Mouse (Mus musculus) A20 (cell line): ENCODE measurements at regions not wholly inside any gene's neighbourhood (a gene's known extent, or its start where the extent isn't known, plus 50 kb on each side); places are given as distances from the start of the nearest gene placed in this dataset.
A peak's percentile ranks its signal among the peaks of the same experiment; 100 is the strongest.
"Not testable (repeated sequence)": the region's sequence is repeated elsewhere in the genome, so short reads cannot be mapped to it uniquely, and the experiment has no call there.

ENCODE experiments used
- DNase-seq: peaks from one replicate; pipeline ENCODE4 v3.0.0-alpha.2; 2011; ENCODE audit warnings: low read depth, low spot score

GRCm38 (mm10) chr3:155662280-155662679 lies 569.0 kb downstream of the Lrriq3 start:
- DNase-seq, result no peak

DNA sequence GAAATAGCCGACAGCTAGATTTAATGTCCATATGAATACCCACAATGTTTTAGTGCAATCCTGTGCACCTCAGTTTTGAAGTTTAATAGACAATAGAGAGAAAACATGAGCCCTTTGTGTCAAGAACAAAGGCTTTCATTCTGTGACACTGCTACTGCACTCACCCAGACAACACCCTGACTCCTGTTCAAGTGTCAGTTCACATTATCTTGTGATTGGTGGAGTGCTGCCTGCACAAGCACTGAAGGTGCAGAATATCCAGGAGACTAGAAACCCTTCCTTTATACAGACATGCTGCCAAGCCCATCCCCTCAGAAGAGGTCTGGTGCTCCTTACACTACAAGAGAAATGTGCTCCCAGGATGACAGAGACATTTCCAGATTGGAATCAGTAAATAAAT lies 579.3 kb downstream of the Lrriq3 start:
- DNase-seq, result no peak

DNA sequence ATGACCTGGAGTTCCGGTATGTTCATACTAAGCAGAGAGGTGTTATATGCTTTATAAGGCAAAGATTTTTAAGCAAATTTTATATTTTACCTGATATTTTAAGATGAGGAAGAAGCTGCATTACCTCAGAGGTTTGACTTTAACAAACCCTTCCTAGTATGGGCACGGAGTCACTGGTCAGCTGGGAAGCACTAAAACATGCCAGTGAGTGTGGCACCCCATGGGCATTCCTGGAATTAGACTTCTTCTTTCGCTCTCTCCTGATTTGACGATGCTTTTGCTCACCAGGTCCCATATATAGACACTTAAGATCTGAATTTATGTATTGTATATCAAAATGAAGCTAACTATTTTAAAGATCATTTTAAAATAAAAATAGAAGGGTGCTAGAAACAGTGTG lies 587.0 kb downstream of the Lrriq3 start:
- DNase-seq, result no peak

- DNase-seq, result no peak
Measured at GRCm38 (mm10) chr3:155682921-155683813, 589.9 kb downstream of the Lrriq3 start.

- no peak for DNase-seq
Measured at GRCm38 (mm10) chr3:155688358-155688757, 595.1 kb downstream of the Lrriq3 start.

DNA sequence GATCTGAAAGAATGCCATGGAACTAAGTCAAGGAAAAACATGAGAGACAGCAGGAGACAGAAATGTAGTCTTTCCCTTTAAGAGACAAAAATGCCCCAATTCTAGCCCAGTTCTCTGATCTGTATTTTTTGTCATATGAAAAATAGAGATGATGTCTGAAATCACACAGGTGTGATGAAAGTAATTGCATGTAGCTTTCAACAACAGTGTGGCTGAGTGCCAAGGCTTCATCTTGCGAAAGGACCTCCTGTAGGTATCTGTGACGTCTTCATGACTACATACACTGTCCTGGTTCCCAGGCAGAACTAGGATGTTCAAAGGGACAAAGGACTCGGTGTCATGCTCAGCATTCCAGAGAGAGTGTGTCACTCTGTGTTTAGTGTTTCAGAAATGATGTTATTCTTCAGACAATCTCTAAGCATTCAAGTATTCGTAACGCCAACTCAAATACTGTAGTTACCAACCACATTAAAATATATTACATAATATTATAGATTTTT lies 629.8 kb downstream of the Lrriq3 start:
- no peak for DNase-seq

GRCm38 (mm10) chr3:155742421-155742820 lies 649.2 kb downstream of the Lrriq3 start:
- no peak for DNase-seq

GRCm38 (mm10) chr3:155746601-155747000 lies 653.4 kb downstream of the Lrriq3 start:
- DNase-seq, result not testable (repeated sequence)

DNA sequence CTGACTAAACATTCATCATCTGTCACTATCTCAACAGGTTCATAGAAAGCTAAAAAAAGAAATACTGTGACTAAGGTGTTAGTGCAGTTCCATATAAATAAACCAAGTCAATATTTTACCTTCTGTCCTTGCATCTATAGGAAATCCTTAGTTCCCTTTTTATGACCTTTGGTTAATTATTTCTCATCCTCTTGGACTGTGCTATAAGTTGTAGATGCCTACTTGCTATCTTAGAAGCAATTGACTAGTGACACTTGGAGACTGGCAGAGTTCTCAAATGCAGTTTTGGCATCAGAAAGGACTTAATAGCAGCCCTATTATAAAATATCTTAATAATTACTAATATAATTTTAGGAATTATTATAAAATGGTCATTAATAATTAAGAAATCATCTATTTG lies 654.3 kb downstream of the Lrriq3 start:
- DNase-seq, result no peak

- no peak for DNase-seq
Measured at GRCm38 (mm10) chr3:155757285-155757684, 664.1 kb downstream of the Lrriq3 start.

DNA sequence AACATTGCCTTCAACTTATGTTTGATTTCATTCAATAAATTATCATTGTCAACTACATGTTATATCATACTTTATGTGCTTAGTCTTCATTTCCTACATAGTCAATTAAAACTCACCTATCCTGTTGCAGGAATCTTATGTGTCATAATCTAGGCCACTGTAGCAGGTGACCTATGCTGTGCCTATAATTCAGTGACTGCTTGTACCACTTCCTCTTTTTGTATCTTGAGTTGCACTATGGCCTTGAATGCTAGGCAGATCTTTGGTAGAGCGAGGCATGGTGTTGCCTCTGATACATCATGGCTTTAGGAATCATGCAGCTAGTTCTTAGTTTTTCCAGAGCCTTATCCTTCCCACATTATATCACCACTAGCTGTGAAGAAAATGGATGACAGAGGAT lies 682.8 kb downstream of the Lrriq3 start:
- peak; percentile 1 for DNase-seq

DNA sequence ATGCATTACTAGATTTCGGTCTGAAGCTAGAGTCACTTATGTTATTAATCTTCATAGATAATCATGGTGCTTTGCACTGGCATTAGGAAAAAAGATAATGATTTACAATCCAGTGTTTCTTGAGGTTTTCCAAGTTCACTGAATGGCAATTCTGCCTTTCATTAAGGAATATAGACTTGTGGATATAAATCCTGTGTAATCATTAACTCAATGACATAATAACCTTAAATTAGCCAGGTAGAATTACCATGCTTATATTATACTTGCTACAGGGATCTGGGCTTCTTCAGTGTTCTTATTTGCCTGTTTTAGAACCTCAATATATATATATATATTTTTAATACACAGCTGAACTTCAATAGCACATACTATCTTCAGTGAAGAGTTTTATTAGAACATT lies 683.8 kb downstream of the Lrriq3 start:
- no peak for DNase-seq

DNA sequence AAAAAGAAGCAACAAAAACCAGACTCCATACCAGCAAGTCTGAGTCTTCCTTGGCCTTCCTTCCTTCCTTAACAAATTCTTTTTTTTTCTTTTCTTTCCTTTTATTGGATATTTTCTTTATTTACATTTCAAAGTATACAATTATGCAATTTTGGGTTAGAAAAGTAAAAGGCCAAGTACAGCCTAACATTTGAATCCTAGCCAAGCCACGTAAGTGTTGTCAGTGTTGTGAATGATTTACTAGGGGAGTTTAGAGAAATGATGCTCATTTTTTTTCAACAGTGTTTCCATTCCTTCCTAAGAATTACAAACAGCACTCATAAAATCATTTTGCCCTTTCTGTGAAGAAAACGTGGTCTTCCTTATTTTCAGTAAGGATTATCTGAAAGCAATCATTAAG lies 722.5 kb downstream of the Lrriq3 start:
- DNase-seq, result no peak

GRCm38 (mm10) chr3:155824863-155825262 lies 731.6 kb downstream of the Lrriq3 start:
- DNase-seq, result no peak

DNA sequence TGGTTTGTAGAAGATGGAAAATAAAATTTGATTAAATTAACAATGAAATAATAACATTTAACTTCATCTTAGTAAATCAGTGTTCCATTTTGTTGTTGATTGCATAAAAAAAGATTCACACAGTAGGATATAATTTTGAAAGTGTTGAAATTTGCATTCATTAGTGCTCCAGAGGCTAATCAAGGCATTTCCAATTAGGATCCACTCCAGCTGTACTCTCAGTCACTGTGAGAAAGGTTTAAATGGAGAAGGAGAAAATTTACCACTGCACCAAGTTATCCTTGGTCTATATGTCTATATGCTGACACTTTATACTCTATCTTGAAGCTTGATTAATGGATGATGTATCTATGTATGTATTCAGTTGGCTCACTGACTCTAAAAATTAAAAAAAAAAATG lies 695.3 kb upstream of the Negr1 start:
- no peak for DNase-seq

DNA sequence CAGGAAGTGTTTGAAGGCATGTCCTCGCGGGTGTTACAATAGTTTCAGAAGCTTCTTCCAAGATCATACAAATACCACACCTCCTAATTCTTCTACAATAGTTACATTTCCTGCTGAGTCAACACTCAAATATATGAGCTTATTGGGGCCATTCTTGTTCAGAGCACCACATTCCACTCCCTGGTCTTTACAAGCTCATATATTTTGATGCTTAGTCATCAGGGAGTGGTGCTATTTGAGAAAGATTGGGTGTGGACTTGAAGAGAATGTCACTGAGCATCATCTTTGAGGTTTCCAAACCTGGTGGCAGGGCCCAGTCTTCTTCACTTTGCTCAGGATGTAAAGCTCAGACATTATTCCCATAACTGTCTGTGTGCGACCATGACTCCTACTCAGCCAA lies 685.9 kb upstream of the Negr1 start:
- no peak for DNase-seq

DNA sequence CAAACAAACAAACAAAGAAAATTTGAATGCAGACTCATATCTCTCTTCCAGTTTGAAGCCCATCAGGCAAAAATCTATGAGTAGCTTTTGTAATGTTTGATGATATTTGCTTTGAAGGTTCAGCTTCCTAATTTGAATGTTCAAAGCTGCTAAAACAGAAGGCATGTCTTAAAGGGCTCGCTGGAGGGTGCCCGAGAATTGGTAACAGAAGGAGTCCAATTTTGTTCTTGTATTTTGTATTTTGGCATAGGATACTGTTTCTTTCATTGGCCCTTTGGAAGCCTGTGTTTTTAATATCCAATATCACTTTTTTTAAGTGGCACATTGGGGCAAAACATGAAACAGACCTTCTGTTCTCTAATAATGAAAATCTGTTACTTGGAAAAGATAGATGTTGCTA lies 683.2 kb upstream of the Negr1 start:
- DNase-seq, result no peak

- DNase-seq, result no peak
Measured at GRCm38 (mm10) chr3:155880722-155881121, 680.9 kb upstream of the Negr1 start.

- DNase-seq, result no peak
Measured at GRCm38 (mm10) chr3:155915981-155916380, 645.6 kb upstream of the Negr1 start.

DNA sequence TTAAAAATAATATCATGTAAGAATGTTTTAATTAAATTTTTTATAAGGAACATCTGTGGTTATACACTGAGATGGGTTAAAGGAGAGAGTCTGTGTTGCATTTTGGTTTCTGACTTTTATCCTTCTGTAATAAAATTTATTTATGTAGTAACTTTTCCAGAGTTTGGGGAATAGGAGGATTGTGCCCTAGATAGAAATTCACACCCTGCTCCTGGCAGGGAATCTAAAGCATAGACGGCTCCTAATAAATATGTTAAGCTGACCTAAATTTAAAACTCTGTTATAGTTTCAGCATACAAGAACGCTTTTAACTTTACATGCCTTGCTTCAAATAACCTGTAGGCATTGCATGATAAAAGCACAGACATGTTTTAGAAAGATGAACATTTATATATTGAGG lies 618.7 kb upstream of the Negr1 start:
- no peak for DNase-seq

DNA sequence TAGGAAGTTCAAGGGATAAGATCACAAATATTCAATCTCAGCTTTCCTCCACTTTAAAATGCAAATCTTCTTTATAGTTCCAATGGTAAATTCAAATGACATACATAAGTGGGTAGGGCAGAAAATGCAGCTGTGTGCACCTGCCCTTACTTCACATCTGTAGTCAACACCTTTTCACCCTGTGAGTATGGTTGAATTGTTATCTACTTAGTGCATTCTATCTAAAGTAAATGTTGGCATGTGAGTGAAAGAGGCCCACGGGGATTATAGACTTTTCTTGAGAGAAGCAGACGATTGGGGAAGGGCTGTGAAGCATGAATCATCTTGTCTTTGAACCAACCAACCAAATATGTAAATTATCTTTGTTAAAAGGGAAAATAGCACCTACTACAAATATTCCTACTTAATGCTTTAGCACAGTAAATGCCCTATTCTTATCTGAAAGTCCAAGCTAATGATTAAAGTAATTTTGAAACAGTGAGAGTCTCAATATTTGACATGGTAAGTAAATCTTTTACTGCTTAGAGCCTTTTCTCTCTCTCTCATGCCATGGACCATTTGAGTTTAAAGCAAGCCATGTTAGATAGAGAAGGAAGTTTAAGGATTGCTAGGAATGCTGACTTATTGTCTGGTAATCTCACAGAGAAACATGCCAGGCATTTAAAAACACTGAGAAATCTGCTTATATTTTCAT lies 617.4 kb upstream of the Negr1 start:
- DNase-seq, result no peak

DNA sequence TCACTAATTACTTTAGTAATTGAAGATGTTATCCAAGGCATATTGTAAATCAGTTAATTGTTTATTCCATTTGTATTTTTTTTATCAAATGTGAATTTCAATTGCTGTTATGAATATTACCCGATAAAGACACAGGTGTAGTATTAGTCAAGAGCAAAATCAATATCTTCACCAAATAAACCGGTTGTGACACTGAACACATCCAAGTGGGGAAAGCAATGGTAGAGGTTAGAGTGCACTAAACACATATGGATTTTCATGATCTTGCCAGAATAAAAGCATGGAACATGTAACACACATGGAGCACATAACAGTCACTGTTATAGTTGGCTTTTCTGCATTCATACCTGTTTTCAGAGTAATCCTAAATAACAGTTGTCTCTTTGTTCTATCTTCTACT lies 616.4 kb upstream of the Negr1 start:
- DNase-seq, result no peak

DNA sequence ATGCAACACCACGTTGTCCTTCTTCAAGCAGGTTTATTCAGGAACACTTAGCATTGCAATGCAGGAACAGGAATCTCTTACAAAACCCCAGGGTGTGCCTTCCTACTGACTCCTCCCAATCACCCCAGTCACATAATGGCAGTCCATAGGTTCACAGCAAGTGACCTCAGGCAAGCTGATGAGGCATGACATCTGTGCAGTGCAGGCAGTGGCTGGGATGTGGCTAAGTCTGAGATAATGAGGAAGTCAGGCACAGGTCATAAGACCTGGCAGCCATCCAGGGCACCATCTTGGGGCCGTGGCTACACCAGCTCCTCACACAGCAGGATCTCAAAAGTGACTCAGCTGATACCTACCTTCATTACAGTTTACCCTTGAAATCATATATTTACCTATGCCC lies 599.1 kb upstream of the Negr1 start:
- DNase-seq, result not testable (repeated sequence)
